Mouse (Mus musculus) heart, embryonic 15.5 days (tissue): Measurements from ENCODE around the gene Zxdb. TPM values are rescaled to one million over a fixed set of nuclear protein-coding genes. Genes with fewer than 3 reads are reported as not detected.

Source experiments
- ATAC-seq: fragments of 200-750 bp; cut with Nextera tagmentation; replicated peaks from 2 replicates; pipeline ENCODE4 v1.8.0; 2017; ENCODE audit warnings: low read depth, moderate TSS enrichment; ENCODE audit not compliant: insufficient number of reproducible peaks, insufficient read depth, low FRiP score
- H3K27ac ChIP-seq: fragments of 300-500 bp; sonication (generic); 2 replicates; pipeline ENCODE4 v1.5.1; 2015; ENCODE audit warnings: mild to moderate bottlenecking, inconsistent platforms
- H3K27me3 ChIP-seq: fragments of 300-500 bp; sonication (generic); 2 replicates; pipeline ENCODE4 v1.6.1; 2015; ENCODE audit warnings: inconsistent platforms
- H3K36me3 ChIP-seq: fragments of 300-500 bp; sonication (generic); 2 replicates; pipeline ENCODE4 v1.6.1; 2015; ENCODE audit warnings: mild to moderate bottlenecking, inconsistent platforms
- H3K4me1 ChIP-seq: fragments of 300-500 bp; sonication (generic); replicated peaks from 2 replicates; pipeline ENCODE4 v1.6.1; 2015; ENCODE audit warnings: inconsistent platforms
- H3K4me2 ChIP-seq: fragments of 300-500 bp; sonication (generic); 2 replicates; pipeline ENCODE4 v1.6.1; 2015; ENCODE audit warnings: inconsistent platforms, mild to moderate bottlenecking, moderate library complexity
- H3K4me3 ChIP-seq: fragments of 300-500 bp; sonication (generic); 2 replicates; pipeline ENCODE4 v1.5.1; 2015; ENCODE audit warnings: mild to moderate bottlenecking, inconsistent platforms
- H3K9ac ChIP-seq: fragments of 300-500 bp; sonication (generic); 2 replicates; pipeline ENCODE4 v1.6.1; 2015; ENCODE audit warnings: mild to moderate bottlenecking, inconsistent platforms
- H3K9me3 ChIP-seq: fragments of 300-500 bp; sonication (generic); replicated peaks from 2 replicates; pipeline ENCODE4 v1.6.1; 2016; ENCODE audit warnings: inconsistent platforms
- WGBS: fragments of 180-500 bp; shearing (Covaris S2); methylation state at CpG from one replicate; pipeline ENCODE4 v1.1.7; 2015; ENCODE audit warnings: mixed read lengths; 5-methylcytosine and 5-hydroxymethylcytosine counted together
- polyA plus RNA-seq: library from polyadenylated mRNA; unstranded; fragments of >200 nt; fragmentation: Nextera tagmentation; extraction: Ambion mirVana; gene quantifications from 2 replicates; pipeline ENCODE4 v1.2.1, GENCODE M21; 2015

The Zxdb gene
- polyA plus RNA-seq, 1 experiment from 2014 or later, result 0.60 TPM

- Histone ChIP-seq H3K9ac (no peak overlapping the region), H3K4me1 (no peaks in the 10 kb centered on the region), H3K36me3 (no peaks in the 10 kb centered on the region), H3K4me2 (no peak overlapping the region), H3K9me3 (no peaks in the 10 kb centered on the region), H3K27ac (no peak overlapping the region), H3K27me3 (no peaks in the 10 kb centered on the region), H3K4me3 (no peak overlapping the region)
- no peak for ATAC-seq
- WGBS, result 91% methylated on average over 34 of the region's 34 CpGs
Observed at GRCm38 (mm10) chrX:94773876-94774275, 49.5 kb downstream of the Zxdb start.

Other genes with a start within 250 kb of the Zxdb start
- gene Maged1, start 182.4 kb upstream of the Zxdb start, polyA plus RNA-seq, result 364 and 450 TPM in 2 replicates
- gene Gspt2, start 88.5 kb upstream of the Zxdb start, polyA plus RNA-seq, result 2.7 and 2.9 TPM in 2 replicates